Mouse (Mus musculus): ENCODE data around the gene Hnrnpa3.

The Hnrnpa3 gene

DNA sequence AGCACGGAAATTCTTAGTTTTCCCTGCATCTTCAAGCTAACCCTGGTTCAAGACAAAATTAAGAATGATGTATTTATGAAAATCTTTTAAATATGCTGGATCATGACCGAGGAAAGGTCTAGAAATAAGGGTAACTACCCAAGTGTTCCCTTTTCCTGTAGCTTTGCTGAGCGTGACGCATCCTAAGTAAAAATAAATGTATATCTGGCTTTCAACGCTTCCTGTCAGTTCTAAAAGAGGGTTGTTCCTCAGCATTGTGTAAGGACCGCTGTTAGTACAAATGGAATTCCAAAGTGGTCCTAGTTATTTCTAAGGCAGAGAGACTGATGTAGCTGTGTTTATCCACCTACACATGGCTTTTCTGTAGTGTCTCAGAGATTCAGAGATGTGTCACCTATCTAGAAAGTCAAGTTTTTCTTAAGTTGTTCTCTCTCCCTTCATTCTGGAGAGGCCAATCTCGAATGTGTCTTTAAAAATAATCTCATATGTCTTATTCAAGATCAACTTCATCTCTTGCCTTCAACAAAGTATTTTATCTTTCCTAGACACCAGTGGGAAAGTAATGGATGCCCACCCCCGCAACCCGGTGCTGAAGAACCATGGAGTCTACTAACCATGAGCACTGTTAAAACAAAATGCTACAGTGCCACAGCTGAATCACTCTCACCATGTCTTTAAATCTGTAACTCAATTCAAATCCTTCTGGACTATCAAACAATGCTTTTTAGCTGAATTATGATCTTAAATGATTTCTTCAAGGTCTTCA lies 42.9 kb downstream of the Hnrnpa3 start:
- DNase-seq (ENCODE audit: extremely low read depth, low read depth, low spot score) = no peak

DNA sequence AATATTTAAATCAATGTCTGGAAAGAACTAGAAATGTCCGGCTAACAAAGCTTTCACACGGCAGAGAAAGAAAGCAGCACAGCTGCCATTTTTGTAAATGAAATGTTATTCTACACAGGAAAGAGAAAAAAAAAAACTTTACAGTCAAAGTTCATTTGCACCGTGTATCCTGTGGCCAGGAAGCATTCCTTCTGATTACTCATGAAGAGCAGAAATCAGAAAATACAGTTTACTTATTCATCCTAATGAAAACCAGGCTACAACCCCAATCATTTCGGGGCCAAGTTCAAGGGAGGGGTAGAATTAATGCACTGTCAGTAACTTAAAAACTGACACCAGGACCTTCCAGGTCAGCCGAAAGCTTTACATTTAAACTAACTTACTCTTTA lies 43.5 kb downstream of the Hnrnpa3 start:
- no peak for DNase-seq (ENCODE audit: extremely low read depth, low read depth, low spot score)

DNA sequence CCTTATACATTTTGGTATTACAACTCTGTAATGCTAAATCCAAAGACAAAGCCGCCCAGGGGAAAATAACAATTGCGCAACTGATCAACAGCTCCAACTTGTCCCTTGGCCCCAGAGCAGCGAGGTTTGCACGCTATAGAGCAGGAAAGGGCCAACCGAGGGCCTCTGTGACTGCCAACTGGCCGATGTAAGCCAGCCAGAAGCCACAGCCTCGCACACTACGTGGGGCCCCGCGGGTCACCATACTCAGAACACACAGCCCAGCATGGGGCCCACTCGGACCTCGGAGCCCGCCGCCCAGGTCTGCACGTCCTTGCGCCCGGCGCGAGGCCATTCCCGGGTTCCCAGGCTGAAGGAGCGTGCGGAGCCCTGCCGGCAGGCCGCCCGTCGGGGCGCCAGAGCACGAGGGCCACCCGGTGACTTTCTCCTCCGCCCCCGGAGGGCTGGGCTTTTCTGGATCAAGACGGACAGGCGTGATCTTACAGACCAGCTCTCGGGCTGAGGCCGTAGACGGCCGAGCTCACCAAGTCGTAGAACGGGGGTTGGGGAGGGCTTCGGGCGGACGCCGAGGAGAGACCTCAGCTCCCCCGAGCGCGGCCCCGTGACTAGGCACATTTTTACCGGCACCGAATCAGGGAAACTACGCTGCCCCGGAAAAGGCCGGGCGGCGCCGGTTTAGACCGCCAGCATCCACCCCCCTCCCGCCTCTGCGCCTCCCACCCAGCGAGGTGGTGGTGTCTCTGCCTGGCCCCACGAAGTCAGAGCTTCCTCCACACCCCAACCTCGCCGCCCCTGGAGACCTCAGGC lies 44.5 kb downstream of the Hnrnpa3 start:
- peak; percentile 94 for DNase-seq (ENCODE audit: extremely low read depth, low read depth, low spot score)

DNA sequence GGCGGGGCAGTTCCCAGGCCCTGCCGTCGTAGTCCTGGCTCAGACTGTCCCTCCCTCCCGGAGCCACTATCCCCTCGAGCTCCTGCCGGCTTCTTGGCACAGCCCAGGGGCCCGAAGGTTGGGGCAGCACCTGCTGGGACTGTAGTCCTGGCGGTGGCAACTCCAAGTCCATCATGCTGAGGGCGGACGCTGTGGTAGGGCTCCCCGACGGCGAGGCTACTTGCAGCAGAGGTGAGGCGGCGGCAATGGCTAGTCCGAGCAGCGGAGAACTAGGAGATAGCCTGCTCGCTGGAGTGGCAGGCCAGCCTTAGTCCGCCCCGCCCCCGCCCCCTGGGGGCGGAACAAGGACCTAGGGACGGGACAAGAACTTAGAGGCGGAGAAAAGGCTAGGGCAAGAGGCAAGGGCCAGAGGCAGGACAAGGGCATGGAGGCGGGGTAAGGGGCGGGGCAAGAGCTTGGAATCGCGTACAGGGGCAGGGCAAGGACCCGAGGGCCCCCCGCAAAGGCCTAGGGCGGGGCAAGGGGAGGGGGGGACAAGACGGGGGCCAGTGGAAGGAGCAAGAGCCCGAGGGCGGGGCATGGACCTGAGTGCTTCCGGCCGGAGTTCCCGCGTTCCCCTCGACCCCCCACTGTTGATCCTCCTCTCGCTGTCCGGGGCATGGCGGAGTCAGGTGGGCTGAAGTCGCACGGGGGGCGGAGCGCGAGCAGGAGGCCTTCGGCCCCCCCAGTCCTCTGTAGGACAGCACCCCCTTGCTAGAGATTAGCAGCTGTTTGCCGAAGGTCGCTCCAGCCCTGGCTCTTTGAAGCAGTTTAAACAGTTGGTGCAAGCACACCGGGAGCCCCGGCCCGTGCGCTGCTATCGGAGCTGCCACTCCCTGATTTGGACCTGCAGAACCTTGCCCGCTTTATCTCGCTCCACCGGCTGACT lies 45.4 kb downstream of the Hnrnpa3 start, which contains the start of gene Nfe2l2:
TSS of gene Nfe2l2 (minus strand) at position 408 of the 928 bp plus-strand sequence.
- peak; percentile 82 for DNase-seq (ENCODE audit: extremely low read depth, low read depth, low spot score)

DNA sequence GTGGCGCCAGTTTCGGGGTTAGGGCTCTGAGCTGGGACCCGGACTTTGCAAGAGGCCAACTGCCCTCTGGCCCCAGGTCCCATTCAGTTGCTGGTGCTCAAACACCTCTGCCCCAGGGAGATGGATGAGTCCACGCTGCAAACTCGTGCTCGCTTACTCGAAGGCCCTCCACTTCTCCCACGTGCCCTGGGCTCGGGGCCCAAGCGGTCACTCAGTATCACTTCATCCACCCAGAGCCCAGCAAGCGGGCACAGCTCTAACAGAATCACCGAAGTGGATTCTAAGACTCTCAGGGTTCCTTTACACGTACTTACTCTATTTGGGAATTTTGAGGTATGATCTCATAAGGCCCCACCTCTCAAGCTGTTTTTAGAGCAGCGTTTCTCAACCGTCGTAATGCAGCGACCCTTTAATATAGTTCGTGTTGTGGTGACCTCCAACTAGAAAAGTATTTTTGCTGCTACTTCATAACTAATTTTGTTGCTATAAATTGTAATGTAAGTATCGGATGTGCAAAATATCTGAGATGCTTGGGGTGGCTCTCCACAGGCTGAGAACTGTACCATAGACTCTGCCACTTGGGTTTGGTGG lies 46.2 kb downstream of the Hnrnpa3 start:
- no peak for DNase-seq (ENCODE audit: extremely low read depth, low read depth, low spot score)

DNA sequence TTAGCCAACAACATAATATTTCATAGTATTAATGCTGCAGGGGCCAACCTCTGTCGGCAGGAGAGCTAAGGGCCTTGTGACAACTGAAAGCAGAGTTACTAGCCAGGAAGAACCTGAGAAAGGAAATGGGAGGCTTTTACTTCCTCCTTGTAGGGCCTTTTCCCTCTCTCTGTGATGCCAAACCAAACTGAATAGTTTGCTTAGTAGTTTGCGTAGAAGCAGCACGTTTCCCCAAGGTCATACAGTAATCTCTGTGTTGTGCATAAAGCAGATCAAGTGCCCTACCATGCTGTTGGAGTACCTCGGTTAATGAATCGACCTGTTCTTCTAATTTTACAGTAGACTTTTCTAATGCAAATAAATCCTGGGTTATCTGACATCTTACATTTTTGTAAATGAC lies 47.4 kb downstream of the Hnrnpa3 start:
- no peak for DNase-seq (ENCODE audit: extremely low read depth, low read depth, low spot score)

DNA sequence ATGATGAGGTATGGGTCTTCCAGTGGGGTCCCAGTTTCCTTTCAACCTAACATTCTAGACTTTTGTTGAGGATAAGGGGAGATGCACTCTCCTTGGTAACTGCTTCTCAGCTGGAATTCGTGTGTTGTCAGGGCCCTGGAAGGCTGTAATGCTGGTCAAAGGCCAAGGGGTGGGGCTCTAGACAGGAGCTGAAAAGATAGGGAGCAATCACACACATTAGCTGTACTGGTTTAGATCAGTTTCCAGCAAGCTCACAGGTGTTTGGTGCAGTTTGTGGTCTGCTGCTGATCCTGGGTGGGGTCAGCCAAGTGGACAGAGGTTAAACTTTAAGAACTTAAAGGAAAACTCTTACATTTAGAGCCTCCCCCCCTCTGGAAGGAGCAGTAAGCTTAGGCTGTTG lies 48.4 kb downstream of the Hnrnpa3 start:
- DNase-seq (ENCODE audit: extremely low read depth, low read depth, low spot score) = no peak

DNA sequence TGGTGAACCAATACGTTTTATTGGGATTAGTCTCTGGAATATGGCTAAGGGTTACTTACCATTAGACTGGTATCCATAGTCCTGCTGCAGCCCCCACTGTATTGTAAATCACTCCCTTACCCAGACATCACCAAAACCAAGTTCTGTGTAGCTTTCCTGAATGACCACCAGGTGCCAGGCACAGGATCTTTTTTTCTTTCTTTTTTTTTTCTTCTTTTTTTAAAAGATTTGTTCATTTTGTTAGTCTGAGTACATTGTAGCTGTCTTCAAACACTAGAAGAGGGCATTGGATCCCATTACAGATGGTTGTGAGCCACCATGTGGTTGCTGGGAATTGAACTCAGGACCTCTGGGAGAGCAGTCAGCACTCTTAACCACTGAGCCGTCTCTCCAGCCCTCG lies 54.0 kb downstream of the Hnrnpa3 start:
- no peak for DNase-seq (ENCODE audit: extremely low read depth, low read depth, low spot score)

DNA sequence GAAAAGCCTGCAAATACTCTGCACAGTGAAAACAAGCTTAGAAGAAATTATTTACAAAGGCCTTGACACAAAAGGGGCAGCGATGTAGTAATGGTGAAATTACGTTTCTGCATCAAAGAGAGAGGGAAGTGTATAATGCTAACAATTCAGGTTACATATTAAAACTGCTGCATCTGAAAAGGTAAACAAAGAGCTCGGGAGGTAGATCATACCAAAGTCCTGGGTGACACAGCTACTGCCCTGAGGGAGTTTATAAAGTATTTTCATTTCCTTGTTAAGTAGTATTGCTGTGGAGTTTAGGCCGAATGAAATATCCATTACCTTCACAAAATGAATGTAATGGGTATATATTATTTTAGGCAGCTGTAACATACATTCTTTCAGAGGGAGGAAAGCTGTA lies 55.7 kb downstream of the Hnrnpa3 start:
- no peak for DNase-seq (ENCODE audit: extremely low read depth, low read depth, low spot score)

DNA sequence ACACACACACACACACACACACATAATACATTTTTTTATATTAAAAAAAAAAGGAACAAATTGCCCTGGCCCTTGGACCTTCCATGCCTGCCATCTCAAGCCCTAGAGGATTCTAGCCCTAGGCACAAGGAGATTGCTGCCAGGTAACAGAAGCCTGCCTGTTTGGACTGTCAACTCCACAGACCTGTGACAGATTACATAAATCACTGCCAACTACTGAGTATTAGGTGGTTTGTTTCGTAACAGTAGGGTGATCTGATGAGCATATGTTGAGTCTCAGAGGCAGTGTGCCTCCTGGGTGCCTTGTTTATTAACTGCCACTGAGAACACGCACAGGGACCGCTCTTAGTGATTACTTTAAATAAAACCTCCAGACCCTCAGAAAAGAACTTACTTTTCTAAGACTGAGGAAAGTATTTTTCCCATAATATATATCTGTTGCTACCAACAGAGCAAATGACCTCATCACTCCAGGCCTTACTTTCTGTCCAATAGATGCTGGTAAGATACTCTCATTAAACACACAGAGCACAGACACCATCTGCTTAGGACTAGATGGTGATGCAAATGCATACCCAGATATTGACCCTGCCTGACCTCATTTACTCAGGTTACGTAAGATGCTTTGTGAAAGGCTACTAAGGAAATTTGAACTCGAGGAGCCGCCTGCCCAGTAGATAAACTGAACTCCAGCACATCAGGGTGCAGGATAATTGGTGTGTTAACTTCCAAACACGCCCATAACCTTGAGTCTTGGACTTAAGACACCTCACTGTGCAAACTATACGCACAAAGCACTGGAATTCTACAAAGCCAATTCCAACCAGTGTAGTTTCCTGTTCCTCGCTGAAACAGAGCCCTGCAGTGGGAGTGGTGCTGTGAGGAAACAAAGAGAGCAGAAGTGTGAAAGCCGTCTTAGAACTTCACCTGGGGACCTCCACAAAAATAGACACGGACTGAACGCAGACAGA lies 57.3 kb downstream of the Hnrnpa3 start:
- peak; percentile 63 for DNase-seq (ENCODE audit: extremely low read depth, low read depth, low spot score)

Data from fat pad, adult 2 months (tissue).